Mouse (Mus musculus) common myeloid progenitor, adult 5-6 weeks (primary cell): ENCODE measurements at regions not wholly inside any gene's neighbourhood (a gene's known extent, or its start where the extent isn't known, plus 50 kb on each side); places are given as distances from the start of the nearest gene placed in this dataset.
A peak's percentile ranks its signal among the peaks of the same experiment; 100 is the strongest.

Source experiments
- ATAC-seq: replicated peaks from 2 replicates; pipeline ENCODE4 v1.8.0; 2016; ENCODE audit warnings: low read depth, mild to moderate bottlenecking, moderate TSS enrichment, inconsistent platforms; ENCODE audit not compliant: poor library complexity, severe bottlenecking

DNA sequence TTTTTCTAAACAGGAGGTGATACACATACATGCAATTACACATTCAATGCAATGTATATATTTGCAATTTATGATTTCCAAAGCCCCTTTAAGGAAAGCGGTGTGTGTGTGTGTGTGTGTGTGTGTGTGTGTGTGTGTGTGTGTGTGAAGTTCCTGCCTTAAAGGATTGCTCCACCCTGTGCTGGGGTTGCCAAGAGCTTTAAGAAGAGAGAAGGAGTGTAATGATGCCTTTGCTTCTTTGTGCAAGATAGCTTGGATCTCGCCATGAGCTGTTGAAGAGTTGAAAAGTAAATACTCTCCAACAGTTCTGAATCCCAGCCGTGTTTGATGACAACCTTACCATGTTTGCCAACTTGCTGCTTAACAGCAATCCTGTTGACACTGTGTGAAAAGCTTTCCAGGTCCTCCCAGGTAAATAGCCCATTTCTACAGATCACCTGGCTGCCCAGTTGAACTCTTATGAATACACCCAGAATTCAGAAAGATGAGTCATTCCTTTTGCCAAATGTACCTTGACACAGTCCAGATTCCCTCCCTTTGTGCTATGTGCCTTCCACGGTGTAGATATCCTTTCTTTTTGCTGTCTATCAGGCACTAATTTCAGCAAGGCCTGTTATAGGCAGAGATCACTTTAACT is 216.3 kb downstream of the Ikzf2 start:
- no peak for ATAC-seq

DNA sequence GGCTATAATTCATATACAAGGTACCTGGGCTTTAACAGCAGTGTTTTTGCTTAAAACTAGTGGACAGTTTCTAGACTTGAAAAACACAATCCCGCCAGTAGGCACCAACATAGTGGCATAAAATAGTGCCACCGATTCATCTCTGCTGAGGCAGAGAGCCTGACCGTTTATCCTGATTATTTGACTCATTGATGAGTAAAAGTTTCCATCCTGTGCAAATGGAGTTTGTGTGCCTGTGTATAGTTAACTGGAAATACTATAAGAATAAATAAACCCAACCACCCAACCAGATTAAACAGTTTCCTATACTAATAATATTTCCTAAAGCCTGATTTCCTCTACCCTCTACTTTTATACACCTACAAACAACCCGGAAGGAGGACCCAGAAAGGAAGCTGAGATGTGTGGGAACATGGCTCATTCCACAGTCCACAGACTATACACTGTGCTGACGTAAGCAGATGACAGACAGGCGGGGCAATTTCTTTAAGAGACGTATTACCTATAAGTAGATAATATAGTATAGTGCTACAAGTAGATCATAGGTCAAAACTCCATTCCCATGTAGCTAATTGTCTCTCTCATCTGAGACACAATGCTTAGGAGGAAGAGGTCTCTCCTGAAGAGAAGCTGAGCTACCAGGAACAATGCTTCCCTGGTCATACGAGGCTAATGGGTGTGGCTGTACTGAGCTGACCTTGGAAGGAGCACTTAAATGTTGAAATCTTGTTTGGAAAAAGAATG is 217.7 kb downstream of the Ikzf2 start:
- no peak for ATAC-seq

DNA sequence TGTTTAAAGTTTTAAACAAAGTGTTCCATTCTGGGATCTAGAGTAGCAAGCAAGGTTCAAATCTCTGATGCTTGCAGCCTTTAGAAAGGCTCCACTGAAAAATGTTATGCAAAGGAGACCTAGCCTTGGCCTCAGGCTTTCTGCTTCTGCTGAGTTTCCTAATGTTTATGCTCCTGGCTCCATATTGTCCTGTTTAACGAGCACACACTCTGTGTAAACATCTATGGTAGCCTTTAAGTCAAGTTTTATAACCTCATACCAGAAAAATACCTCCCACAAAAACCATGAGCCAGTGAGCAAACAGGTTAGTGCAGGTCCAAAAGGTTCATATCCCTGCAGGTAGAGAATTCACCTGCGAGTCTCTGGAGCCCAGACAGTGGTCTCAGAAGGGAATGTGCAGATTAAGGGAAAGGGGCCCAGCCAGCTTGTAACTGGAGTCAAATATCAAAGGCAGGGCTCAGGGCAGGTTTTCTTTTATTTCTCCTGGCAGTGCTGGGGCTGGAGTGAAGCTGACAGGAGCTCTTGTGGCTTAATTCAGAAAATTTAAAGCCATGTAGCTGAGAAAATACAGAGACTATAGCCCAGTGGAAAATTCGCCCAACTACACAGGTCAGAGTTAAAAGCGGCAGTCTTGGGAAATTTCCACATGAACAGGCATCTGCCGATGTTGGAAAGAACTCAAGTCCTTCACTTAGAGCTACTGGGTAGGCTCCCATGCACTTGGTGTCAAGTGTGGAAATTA is 220.3 kb downstream of the Ikzf2 start:
- ATAC-seq, result no peak

DNA sequence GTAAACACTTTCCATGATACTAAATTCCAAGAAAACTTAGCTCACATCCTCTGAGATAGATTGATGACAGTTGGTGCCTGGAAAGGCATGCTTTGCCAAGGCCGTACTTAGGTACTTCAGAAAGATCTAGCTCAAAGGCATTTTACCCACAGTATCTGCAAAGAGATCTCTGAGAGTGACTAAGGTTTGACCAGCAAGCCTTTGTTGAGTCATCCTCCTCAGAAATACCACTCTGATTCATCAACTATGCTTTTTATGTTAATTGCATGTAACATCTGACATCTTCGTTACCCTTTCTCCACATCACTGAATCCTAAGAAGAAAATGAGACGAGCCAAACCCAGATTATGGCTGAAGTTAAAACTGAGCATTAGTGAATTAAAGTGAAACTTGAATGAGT is 225.9 kb downstream of the Ikzf2 start:
- ATAC-seq, result no peak

DNA sequence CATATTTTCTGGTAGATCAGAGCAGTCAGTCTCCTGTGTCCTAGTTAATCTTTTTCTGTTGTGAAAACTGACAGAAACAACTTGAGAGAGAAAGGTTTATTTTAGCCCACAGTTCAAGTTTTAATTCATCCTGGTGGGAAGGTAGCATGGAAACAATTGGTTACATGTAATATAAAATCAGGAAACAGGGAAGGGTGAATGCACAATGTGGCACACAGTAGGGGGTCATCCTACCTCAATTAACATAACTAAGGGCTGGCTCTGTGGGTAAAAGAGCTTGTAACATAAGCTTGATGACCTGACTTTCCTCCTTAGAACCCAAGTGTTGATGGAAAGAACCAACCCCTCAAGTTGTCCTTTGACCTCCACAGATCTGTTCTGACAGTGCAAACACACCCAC is 227.1 kb downstream of the Ikzf2 start:
- no peak for ATAC-seq

DNA sequence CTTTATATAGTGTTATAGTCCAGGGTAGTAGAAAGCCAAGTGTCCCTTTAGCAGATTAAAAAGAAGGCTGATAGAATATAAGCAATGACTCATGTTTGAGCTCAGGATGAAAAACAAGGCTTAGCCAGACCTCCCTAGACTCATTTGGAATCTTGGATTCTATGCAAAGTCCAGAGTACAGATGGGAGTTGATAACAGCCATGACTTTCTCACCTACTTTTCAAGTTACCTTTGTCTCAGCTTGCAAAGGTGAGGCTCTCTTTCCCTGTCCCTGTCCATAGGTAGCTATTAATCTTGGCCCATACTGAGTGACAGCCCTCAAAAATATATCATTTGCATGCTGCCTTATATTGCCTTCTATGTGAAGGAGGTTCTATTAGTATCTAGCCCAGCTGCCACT is 229.6 kb downstream of the Ikzf2 start:
- no peak for ATAC-seq

DNA sequence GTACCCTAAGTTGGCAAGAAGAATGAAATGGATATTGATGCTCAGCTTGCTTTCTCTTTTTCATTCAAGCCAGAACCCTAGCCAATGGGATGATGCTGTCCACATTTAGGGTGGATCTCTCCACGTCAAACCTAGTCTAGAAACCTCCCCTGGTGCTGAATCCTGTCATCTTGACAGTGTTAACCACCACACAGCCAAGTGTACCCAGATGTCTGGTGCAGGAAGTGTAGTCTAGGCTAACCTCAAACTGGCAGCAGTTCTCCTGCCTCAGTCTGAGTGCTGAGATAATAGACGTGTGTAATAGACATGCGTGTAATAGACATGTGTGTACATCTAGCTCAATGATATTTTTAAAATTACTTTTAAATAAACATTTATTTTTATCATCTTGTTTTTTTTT is 233.1 kb downstream of the Ikzf2 start:
- peak; percentile 95 for ATAC-seq

DNA sequence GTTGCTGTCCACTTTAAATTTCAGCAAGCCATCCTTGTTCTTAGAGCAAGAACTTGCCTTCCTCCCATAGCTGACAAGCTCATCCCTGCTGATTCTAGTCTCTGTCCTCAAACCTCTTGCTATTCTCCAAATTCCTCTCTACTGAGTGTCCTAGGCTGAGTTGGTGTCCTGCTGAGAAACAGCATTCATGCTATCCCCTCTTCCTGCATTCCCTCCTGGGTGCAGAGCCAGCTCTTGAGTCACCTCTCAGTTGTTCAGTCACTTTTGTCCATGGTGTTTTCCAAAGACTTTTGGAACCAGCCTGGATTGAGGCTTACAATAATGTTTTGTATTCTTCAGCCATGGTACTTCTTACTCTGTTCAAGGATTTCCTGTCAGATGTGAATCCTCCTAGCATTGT is 234.1 kb downstream of the Ikzf2 start:
- no peak for ATAC-seq

DNA sequence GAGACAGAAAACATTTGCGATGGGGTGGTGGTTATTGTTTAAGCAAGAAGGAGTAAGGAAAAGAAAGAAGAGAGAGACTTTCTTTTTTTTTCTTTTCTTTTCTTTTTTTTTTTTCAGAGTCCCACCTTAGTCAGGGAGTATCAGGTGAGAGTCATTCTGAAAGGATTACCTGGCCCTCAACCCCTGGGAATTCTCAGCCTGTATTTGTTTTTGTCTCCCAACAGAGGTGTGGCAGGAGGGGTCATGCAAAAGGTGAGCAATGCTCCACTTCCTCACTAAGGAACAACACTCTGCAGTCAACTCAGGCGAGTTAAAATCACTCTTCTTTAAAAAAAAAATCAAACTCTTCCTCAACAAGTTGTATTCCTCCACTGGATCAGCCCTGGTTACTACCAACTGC is 236.6 kb downstream of the Ikzf2 start:
- no peak for ATAC-seq

DNA sequence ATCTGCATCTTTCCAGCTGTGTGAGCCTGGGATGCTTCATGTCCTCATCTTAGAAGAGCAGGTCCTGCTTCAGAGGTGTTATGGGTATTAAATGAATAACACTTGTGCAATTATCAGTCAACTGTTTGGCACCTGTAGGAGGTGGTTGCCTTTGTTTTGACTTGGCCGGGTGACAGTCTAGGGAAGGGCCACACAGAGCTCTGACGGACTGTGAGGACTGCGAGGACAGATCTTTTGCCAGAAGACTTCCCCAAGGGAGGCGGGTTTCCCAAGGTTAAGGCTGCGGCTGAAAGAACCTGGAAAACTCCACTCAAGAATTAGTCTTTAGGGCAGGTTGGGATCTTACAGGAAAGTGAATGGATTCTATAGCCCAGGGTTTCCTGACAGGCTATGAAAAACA is 239.8 kb downstream of the Ikzf2 start:
- no peak for ATAC-seq

DNA sequence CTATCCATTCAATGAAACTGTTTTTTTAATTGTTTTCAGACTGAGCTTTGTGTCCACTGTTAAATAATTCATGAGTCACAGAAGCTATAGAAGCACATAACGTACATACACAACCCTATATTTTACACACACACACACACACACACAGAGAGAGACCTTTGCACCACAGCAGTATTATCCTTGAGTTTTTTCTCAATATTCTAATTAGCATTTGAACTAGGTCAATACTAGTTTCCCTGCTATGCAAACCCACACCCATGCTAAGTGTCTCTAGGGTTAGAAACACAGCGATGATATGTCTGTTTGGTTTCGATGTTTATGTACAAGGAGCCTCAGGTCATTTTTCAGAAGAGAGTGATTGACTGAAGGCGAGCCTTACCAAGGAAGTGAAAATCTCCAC is 242.3 kb downstream of the Ikzf2 start:
- ATAC-seq, result no peak

DNA sequence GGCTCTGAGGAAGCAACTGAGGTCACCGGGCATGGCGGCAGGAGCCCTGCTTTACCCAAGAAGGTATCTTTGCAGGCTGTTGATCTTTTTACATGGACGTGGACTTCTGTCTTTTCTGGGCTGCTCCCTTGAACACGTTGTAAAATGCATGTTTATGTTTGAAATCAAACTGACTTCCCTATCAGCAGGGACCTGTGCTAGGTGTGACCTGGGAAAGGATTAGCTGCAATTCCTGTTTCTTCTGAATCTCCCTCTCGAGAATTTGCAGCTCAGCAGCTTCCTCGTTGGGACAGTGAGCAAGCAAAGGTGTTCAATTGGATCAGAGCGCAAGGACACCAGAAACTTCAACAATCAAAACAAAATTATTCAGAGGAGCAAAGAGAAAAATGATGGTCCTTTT is 243.6 kb downstream of the Ikzf2 start:
- ATAC-seq, result no peak

DNA sequence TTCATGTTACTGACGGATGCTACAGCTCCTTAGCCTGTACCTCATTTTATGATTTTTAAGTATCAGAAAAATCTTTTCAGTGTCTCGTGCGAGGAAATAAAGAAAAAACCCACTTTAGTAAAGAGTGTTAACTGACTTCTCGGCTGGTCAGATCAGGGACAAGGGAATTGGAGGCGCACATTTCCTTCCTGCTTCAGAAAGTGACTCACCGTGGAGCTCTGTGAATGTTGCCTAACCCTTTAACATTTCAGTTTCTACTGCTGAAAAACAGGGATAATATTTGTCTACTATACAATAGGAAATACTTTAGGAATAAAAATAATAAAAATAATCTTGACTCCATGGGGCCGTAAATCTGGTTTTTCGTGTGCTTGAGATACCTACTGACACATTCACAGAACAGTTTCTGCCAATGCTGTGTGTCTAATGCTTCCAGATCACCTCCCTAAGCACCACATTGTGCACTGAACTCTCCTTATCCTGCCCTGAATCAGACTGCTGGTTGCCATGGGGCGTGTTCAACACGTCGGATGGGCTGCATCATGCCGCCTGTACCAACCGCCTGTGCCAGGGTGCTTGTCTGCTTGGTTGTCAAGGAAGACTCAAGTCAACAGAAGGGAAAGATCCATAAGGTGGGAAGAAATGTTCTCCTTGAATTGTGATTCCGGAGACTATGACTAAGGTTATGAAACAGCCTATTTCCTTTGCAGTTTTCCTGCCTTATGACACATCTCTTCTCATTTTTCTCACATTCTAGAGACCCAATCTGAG is 246.3 kb downstream of the Ikzf2 start:
- no peak for ATAC-seq

DNA sequence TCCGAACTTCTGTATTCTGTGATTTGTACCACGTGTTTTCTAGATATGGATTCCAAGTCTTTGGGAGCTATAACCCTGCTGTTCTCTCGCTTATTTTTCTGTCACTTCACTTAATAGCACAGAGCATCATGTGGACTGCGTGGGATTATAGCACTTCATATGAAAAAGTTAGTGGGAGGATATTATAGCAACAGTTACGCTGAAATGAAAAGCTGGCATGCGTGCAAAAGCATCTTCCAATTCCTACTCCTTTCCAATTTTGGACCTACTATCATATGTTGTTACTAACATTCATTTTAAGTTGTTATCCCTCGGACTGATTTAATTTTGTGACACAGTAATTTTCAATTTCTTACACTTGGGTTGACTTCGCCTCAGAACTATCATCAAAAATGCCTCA is 250.0 kb downstream of the Ikzf2 start:
- ATAC-seq, result no peak

DNA sequence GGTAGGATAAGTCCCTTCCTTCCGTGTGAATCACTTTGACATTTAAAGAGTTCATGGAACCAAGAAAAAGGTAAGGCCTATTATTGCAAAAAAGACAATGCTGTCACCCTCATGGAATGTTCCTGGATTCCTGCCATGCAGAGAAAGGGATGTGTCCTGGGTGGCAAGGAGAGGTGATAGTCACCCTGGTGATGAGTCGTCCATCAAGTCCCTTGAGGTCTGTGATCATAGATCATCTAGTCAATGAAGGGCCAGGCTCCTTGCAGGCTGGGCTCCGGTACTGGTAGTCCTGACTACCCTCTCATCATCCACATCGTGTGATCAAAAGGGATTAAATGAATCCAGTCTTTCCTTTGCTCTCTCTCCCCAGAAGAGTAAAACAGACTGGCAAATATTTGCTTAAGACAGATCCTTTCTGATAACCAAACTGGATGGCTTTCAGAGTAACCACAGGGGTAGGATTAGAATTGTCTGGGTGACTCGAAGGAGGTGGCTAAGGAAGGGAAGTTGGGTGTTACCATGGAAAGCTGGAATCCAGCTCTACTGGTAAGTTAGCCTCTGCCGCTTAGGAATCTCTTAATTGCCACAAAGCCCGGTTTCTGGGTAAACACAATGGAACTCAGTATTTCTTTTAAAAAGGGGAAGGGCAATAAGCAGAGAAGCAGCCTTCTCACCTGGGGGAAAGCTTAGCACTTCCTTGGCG is 253.2 kb downstream of the Ikzf2 start:
- ATAC-seq, result no peak

DNA sequence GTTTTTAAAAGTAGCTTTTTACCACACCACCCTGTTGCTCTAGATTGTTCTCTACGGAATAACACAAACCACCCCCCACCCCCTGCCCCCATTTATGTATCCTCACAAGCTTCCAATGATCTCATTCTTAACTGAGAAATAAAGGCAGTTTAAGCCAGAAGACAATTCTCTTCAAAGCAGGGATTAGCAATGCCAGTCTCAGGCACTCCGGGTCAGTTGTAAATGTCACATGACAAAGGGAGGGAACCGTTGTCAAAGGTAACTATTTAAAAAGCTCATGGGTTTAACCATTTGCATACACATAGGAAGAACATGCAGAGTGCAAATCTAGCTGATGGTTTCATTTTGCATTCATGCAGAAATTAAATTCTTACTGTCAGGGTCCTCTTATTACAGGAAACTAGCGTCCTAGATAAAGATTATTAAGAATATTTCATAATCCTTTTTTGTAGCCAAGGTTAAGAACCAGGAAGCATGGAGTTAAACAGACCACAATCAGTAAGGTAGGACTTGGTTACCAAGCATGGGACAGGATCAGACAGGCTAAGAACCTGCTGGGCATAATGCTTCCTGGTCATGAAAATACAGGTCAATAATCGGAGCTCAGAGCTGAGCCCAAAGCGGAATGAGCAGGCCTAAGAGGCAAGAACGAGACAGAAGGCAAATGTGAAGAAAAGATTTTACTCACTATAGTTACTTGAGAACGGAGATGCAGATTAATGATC is 256.2 kb downstream of the Ikzf2 start:
- ATAC-seq, result no peak

DNA sequence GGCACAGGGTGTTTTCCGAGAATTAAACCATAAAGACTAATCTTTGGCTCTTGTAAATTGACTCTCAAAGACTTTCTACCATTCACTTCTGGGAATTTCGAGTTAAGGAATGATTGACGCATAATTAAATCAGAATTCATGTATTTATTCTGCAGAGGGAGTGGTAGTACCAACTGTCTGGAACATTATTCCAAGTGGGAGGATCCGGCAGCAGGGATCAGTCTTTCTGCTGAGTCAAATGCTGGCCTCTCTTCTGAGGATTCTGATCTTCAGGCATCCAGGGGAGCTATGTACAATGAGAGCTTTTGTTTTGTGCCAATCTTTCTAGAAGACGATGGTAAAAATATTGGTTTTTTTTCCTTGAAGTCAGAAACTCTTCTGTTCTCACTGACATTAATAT is 257.4 kb downstream of the Ikzf2 start:
- ATAC-seq, result no peak

DNA sequence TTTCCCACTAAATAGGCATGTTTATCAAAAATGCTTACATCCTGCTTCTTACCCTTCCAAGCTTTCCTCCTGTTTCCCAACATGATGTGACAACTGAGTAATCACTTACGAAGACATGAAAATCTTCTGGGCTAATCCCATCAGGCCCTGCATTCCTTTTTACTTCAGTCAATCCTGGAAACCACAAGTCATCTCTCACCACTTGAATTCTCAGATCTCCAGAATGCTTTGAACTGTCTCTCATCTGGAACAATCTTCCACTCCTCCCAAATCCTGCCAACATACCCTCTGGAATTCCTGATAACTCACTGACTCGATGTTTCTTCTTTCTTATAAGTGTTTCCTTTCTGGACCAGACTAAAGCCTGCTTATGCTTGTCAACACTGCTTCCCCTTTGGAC is 289.4 kb downstream of the Ikzf2 start:
- no peak for ATAC-seq

DNA sequence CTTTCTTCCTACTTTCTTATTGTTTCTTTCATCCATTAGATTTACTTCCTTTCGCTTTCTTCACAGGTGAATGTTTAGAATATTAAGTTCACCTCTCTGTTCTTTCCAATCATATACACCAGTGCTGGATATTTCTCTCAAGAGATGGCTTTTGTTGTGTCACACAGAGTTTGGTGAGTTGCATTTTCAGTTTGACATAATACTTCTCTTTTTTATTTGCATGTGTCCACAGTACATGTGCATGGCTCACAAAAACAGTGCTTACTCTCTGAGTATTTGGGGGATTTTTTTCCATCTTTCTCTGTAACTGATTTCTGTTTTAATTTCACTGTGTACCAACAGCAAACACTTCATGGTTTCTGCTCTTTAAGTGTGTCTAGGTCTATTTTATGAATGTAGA is 274.5 kb upstream of the Erbb4 start:
- ATAC-seq, result no peak

DNA sequence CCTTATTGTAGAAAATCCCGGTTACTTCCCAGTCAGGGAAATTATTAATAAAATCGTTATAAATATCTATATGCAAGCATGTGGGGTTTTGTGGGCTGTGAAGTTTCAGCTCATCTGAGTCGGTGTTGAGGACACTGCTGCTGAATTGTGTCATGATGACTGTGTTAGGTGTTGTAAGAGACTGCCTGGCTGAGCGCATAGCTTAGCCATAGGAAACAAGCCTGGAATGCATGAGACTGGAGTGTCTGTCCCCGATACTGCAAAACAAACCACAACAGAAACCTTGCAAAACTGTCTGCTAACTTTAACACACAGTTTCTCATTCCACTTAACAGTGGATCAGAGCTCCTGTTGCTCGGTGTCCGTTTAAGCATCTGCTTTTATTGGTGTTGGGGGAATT is 271.9 kb upstream of the Erbb4 start:
- no peak for ATAC-seq
